Mouse (Mus musculus): ENCODE results near the gene Hsp90ab1. TPM values are rescaled to one million over a fixed set of nuclear protein-coding genes. Genes with fewer than 3 reads are reported as not detected.

The Hsp90ab1 gene
- polyA plus RNA-seq, 1 experiment from 2014 or later = 1,147 TPM

GRCm38 (mm10) chr17:45578242-45578641 is 5.2 kb upstream of the Hsp90ab1 start:
- H3K36me3 ChIP-seq = no peaks in the 10 kb centered on the region
- 19% methylated on average over 5 of the region's 5 CpGs for WGBS
- peak overlapping the region; percentile 70 for H3K27ac ChIP-seq
- ATAC-seq (replicated peaks; ENCODE audit: insufficient number of reproducible peaks, insufficient read depth, low FRiP score, low read depth) = no peak
- no peak overlapping the region for H3K4me2 ChIP-seq
- H3K9ac ChIP-seq = no peak overlapping the region
- no peaks in the 10 kb centered on the region for H3K9me3 ChIP-seq (replicated peaks)
- H3K4me1 ChIP-seq (replicated peaks) = peaks cover 41% of the 10 kb centered on the region
- H3K27me3 ChIP-seq = no peaks in the 10 kb centered on the region
- no peak overlapping the region for H3K4me3 ChIP-seq

- no peak overlapping the region for H3K4me3 ChIP-seq
- 89% methylated on average over 8 of the region's 8 CpGs for WGBS
- peaks cover 14% of the 10 kb centered on the region for H3K36me3 ChIP-seq
- no peak overlapping the region for H3K9ac ChIP-seq
- H3K4me2 ChIP-seq = peak overlapping the region; percentile 72; the same call in 1 of the 2 replicates
- no peaks in the 10 kb centered on the region for H3K27me3 ChIP-seq
- H3K4me1 ChIP-seq (replicated peaks) = peaks cover 40% of the 10 kb centered on the region
- no peak for ATAC-seq (replicated peaks; ENCODE audit: insufficient number of reproducible peaks, insufficient read depth, low FRiP score, low read depth)
- H3K27ac ChIP-seq = peak overlapping the region; percentile 99
- no peaks in the 10 kb centered on the region for H3K9me3 ChIP-seq (replicated peaks)
These were observed 2.2 kb upstream of the Hsp90ab1 start for GRCm38 (mm10) chr17:45575123-45575897.

GRCm38 (mm10) chr17:45574129-45574761 is 1.2 kb upstream of the Hsp90ab1 start:
- WGBS = 3% methylated on average over 17 of the region's 17 CpGs
- Histone ChIP-seq H3K9me3 (replicated peaks) (no peaks in the 10 kb centered on the region), H3K4me3 (peak overlapping the region; percentile 98), H3K4me1 (replicated peaks) (peaks cover 47% of the 10 kb centered on the region), H3K9ac (peak overlapping the region; percentile 69), H3K4me2 (peak overlapping the region; percentile 72), H3K27ac (peak overlapping the region; percentile 99), H3K36me3 (peaks cover 25% of the 10 kb centered on the region), H3K27me3 (no peaks in the 10 kb centered on the region)
- ATAC-seq (replicated peaks; ENCODE audit: insufficient number of reproducible peaks, insufficient read depth, low FRiP score, low read depth) = peak; percentile 49

- Histone ChIP-seq H3K9ac (peak overlapping the region; percentile 69), H3K4me2 (peak overlapping the region; percentile 72), H3K4me1 (replicated peaks) (peaks cover 50% of the 10 kb centered on the region), H3K27ac (peak overlapping the region; percentile 99), H3K4me3 (peak overlapping the region; percentile 98), H3K9me3 (replicated peaks) (no peaks in the 10 kb centered on the region), H3K36me3 (peaks cover 30% of the 10 kb centered on the region), H3K27me3 (no peaks in the 10 kb centered on the region)
- ATAC-seq (replicated peaks; ENCODE audit: insufficient number of reproducible peaks, insufficient read depth, low FRiP score, low read depth) = peak; percentile 76
- 0% methylated on average over 17 of the region's 18 CpGs for WGBS
These were observed 681 bp upstream of the Hsp90ab1 start for GRCm38 (mm10) chr17:45573780-45574123.

GRCm38 (mm10) chr17:45572103-45573086 is 676 bp downstream of the Hsp90ab1 start:
- peak overlapping the region; percentile 72 for H3K4me2 ChIP-seq
- ATAC-seq (replicated peaks; ENCODE audit: insufficient number of reproducible peaks, insufficient read depth, low FRiP score, low read depth) = peak; percentile 50
- H3K36me3 ChIP-seq = peaks cover 43% of the 10 kb centered on the region
- peak overlapping the region; percentile 99 for H3K27ac ChIP-seq
- peak overlapping the region; percentile 100 for H3K9ac ChIP-seq
- under 1% methylated on average over 53 of the region's 57 CpGs for WGBS
- no peaks in the 10 kb centered on the region for H3K27me3 ChIP-seq
- H3K9me3 ChIP-seq (replicated peaks) = no peaks in the 10 kb centered on the region
- H3K4me1 ChIP-seq (replicated peaks) = peaks cover 52% of the 10 kb centered on the region
- H3K4me3 ChIP-seq = peak overlapping the region; percentile 98

- no peaks in the 10 kb centered on the region for H3K9me3 ChIP-seq (replicated peaks)
- ATAC-seq (replicated peaks; ENCODE audit: insufficient number of reproducible peaks, insufficient read depth, low FRiP score, low read depth) = no peak
- no peak overlapping the region for H3K4me3 ChIP-seq
- H3K27ac ChIP-seq = no peak overlapping the region; the same call in 1 of the 2 replicates
- H3K27me3 ChIP-seq = no peaks in the 10 kb centered on the region
- H3K9ac ChIP-seq = no peak overlapping the region
- H3K4me1 ChIP-seq (replicated peaks) = peaks cover 58% of the 10 kb centered on the region
- no peak overlapping the region for H3K4me2 ChIP-seq
- peaks cover 64% of the 10 kb centered on the region for H3K36me3 ChIP-seq
- WGBS = 78% methylated on average over 4 of the region's 4 CpGs
These were observed 3.1 kb downstream of the Hsp90ab1 start for GRCm38 (mm10) chr17:45569999-45570398.

GRCm38 (mm10) chr17:45568990-45569389 is 4.1 kb downstream of the Hsp90ab1 start:
- Histone ChIP-seq H3K4me3 (no peak overlapping the region), H3K36me3 (peaks cover 64% of the 10 kb centered on the region), H3K4me1 (replicated peaks) (peaks cover 59% of the 10 kb centered on the region), H3K9me3 (replicated peaks) (no peaks in the 10 kb centered on the region), H3K4me2 (no peak overlapping the region), H3K27me3 (no peaks in the 10 kb centered on the region), H3K9ac (no peak overlapping the region), H3K27ac (no peak overlapping the region)
- ATAC-seq (replicated peaks; ENCODE audit: insufficient number of reproducible peaks, insufficient read depth, low FRiP score, low read depth) = no peak
- 86% methylated on average over 12 of the region's 12 CpGs for WGBS

- Histone ChIP-seq H3K9ac (no peak overlapping the region), H3K4me3 (no peak overlapping the region), H3K36me3 (peaks cover 64% of the 10 kb centered on the region), H3K4me1 (replicated peaks) (peaks cover 62% of the 10 kb centered on the region), H3K27ac (peak overlapping the region; percentile 25; the same call in 1 of the 2 replicates), H3K4me2 (no peak overlapping the region), H3K9me3 (replicated peaks) (no peaks in the 10 kb centered on the region), H3K27me3 (no peaks in the 10 kb centered on the region)
- 28% methylated on average over 4 of the region's 4 CpGs for WGBS
- ATAC-seq (replicated peaks; ENCODE audit: insufficient number of reproducible peaks, insufficient read depth, low FRiP score, low read depth) = no peak
These were observed 5.9 kb downstream of the Hsp90ab1 start for GRCm38 (mm10) chr17:45567162-45567601.

GRCm38 (mm10) chr17:45566360-45567161 is 6.5 kb downstream of the Hsp90ab1 start:
- WGBS = 64% methylated on average over 18 of the region's 18 CpGs
- Histone ChIP-seq H3K4me2 (no peak overlapping the region), H3K9ac (no peak overlapping the region), H3K27ac (peak overlapping the region; percentile 25; the same call in 1 of the 2 replicates), H3K4me1 (replicated peaks) (peaks cover 60% of the 10 kb centered on the region), H3K4me3 (no peak overlapping the region), H3K27me3 (no peaks in the 10 kb centered on the region), H3K9me3 (replicated peaks) (no peaks in the 10 kb centered on the region), H3K36me3 (peaks cover 63% of the 10 kb centered on the region)
- ATAC-seq (replicated peaks; ENCODE audit: insufficient number of reproducible peaks, insufficient read depth, low FRiP score, low read depth) = no peak

- 75% methylated on average over 1 of the region's 1 CpGs for WGBS
- Histone ChIP-seq H3K27ac (no peak overlapping the region), H3K9me3 (replicated peaks) (no peaks in the 10 kb centered on the region), H3K4me3 (no peak overlapping the region), H3K4me2 (no peak overlapping the region), H3K9ac (no peak overlapping the region), H3K36me3 (peaks cover 57% of the 10 kb centered on the region), H3K4me1 (replicated peaks) (peaks cover 54% of the 10 kb centered on the region), H3K27me3 (no peaks in the 10 kb centered on the region)
- ATAC-seq (replicated peaks; ENCODE audit: insufficient number of reproducible peaks, insufficient read depth, low FRiP score, low read depth) = no peak
These were observed 7.1 kb downstream of the Hsp90ab1 start for GRCm38 (mm10) chr17:45566031-45566359.
